Mouse (Mus musculus) inflammation-experienced regulatory T-cells, adult 6 months (primary cell): ENCODE results near the gene Kcnj15. TPM values are rescaled to one million over a fixed set of nuclear protein-coding genes. Genes with fewer than 3 reads are reported as not detected.
A peak's percentile ranks its signal among the peaks of the same experiment; 100 is the strongest.

ENCODE experiments used
- ATAC-seq: one replicate; pipeline ENCODE4 v1.8.0; 2017
- polyA plus RNA-seq, 3 experiments: library from polyadenylated mRNA; unstranded; fragments of 100-300 nt; shearing (Covaris generic); gene quantifications; one replicate each; pipeline ENCODE4 v1.2.1; 2017

Gene Kcnj15
- polyA plus RNA-seq = under 1 TPM; 0.19 to 0.86 (median 0.36) TPM

GRCm38 (mm10) chr16:95257266-95257894 is at the start of gene Kcnj15:
Kcnj15 (plus strand) TSS chr16:95257558.
- no peak for ATAC-seq

- no peak for ATAC-seq
Measured at GRCm38 (mm10) chr16:95208243-95208642, 49.1 kb upstream of the Kcnj15 start.

DNA sequence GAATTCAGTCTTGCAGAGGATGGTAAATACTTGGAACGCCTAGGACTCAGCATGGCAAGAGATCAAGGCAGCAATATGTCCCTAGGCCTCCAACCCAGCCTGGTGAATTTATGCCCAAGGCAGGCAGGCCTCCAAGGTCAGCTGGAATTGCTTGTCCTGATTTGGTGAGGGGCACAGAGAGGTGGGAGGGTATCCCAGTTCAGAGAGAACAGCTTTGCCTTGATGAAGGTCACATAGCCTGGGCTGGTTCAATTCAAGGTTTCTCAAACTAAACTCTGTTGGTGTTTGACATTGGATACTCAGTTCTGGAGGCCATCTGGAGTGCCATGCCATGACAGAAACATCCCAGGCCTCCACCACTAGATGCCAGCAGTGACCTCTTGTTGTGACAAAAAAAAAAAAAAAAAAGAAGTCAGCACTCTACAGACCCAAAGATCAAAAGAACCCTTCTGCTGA is 48.3 kb upstream of the Kcnj15 start:
- ATAC-seq = peak; percentile 35

DNA sequence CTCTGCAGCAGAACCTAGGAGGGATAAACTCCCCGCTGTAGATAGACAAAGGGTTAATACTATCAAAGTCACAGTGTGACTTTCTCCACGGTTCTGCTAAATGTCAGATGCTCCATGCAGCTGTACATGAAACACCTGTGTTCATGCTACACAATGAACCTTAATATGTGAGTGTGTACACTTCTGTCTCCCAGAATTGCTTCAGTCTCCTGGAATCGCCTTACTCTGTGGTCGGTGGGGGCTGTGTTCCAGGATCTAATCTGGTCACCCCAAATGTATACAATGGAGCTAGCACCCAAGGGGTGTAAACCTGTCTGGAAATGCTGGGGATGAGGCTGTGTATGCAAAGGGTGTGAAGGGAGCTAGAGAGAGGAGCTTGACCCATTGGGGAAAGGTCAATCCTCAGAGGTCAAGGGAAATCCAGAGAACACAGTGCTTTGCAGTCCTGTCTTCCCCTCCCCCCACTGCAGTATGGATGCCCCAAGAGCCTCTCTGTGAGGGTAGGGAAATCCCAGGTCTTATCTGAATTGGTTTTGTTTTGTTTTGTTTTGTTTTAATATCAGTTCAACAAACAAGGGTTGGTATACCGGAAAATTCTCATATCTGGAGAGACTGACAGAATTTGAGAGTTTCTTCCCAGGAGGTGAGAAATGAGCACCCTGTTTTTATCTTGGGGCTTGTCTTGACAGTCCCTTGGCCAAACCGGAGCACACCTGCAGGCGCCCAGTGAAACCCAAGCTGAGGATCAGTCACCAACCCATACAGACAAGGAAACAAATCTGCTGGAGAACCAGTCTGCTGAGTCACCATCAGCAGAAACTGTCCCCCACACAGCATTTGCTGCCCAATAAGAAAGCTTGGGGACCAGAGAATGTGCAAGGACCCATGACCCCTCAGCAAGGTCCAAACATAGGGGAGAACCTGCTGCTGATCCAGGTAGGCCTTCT is 42.8 kb upstream of the Kcnj15 start:
- ATAC-seq = no peak

GRCm38 (mm10) chr16:95215782-95216181 is 41.6 kb upstream of the Kcnj15 start:
- ATAC-seq = no peak

DNA sequence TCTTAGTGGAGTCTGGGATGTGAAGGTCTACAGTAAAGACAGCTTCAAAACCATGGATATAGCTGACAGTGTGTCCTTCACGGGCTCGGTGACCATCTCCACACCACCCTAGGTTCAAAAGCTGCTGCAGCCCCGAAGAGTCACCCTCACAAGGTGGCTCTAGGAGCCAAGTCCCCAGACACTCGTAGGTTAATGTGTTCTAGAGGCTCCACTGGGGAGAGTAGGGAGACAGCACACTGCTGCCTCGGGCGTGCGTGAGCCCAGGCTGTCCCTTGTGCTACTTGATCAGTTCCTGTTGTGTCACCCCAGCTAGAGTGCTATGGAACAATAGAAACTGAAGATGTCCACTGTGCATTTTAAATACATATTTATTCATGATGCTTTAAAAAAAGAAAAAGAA is 41.0 kb upstream of the Kcnj15 start:
- ATAC-seq = no peak

DNA sequence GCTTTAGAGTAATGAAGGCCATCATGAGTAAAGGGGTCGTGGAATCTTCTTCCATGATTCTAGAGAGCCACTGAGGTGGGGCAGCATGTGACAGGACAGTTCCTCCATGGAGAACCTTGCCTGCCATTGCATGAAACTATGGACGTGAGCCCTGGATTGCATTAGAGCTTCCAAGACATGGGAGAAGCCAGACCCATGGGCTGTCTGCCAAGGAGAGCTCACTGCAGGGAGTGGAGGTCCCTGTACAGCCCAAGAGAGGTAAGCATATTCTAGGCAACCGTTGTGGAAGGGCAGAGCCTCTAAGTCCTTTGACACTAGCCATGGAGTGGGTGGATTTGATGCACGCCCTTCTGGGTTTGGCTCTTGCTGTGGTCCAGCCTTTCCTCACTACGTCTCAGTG is 40.5 kb upstream of the Kcnj15 start:
- ATAC-seq = no peak

GRCm38 (mm10) chr16:95218783-95219182 is 38.6 kb upstream of the Kcnj15 start:
- peak; percentile 41 for ATAC-seq

DNA sequence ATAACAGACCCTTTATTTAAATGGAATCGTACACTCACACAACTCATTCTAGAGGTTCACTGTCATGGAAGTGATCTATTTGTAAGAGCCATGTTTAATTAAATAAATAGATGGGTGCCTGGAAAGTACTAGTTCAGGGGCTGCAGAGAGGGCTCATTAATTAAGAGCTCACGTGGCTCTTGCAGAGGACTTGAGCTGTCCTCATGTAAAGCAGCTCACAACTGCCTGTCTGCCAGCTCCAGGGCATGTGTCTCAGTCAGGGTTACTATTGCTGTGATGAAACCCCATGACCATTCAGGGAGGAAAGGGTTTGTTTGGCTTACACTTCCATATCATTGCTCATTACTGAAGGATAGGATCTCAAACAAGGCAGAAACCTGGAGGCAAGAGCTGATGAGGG is 37.9 kb upstream of the Kcnj15 start:
- no peak for ATAC-seq

DNA sequence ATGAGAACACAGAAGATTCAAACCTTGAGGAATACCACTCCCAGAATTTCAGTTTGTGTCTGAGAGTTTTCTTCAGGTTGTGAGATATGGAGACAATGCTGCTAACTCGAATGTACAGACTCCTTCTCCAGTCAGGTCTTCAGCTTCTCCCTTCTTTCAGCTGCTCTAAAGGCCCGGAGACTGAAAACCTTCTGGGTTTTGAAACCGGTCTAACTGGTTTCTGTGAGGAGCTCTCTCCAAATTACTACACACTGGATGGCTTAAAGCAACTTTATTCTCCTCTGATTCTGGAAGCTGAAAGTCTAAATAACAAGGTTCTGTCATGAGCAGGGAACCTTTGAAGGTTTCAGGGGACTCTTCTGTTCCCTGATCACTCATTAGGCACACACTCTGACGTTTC is 36.3 kb upstream of the Kcnj15 start:
- ATAC-seq = no peak

DNA sequence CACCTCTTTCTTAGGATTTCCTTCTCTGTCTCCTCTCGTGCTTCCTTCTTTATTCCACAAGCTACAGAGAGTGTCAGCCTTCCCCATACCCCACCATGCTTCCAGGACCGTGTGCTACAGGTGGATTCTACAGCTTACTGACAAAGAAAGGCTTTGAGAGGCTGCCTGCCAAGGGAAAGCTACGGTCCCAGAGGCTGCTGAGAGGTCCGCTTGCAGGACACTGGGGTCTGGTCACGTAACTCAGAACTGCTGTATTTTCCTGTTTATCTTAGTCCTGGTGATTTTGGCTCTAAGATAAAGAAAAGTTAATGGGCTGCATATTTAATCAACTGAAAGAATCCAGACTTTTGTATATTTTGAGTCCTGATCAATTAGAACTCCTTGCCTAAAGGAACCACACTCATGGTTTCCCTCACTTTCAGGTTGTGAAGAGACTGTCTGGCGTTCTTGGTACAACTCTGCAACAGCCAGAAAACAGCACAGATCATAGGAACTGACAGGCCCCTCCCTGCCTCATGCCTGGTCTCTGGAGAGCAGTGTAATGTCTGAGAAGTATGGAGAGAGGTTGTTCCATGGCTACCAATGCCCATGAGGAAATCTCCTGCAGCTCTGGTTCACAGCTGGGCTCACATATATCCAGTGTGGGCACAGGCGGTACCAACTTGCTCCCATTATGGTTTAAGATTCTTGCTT is 35.2 kb upstream of the Kcnj15 start:
- no peak for ATAC-seq

DNA sequence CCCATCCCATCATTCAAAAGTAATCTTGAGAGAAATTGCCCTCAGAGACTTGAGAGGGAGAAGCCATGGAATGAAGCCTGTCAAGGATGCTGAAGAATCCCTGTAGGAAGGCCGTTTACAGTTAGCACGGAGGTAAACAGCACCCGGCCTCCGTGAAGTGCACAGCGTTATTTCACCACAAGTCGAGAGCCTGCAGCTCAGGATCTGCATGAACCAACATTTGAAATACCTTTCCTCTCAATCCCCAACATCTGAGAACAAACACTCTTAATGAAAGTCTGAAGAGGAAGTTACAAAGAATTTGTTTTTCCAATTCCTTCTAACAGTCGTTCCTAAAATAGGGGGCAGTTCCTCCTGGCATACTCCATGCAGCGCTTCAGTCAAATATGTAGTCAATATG is 33.9 kb upstream of the Kcnj15 start:
- ATAC-seq = no peak

DNA sequence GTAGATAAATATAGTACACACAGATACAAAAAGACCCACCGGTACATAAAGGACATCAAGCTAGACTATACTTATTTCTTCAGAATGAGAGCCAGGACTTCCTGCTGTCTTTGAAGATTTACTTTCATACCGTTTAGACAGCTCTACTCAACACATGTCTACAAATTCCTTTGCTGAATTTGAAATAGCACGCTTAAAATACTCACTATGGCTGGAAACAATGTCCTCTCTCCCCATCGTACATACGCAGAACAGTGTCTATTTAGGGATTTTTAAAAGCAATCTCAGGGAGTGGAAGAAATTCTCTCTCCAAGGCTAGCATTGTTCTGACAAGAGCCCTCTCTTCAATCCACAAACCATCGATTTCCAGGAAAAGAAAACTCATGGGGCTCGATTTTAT is 32.1 kb upstream of the Kcnj15 start:
- no peak for ATAC-seq

DNA sequence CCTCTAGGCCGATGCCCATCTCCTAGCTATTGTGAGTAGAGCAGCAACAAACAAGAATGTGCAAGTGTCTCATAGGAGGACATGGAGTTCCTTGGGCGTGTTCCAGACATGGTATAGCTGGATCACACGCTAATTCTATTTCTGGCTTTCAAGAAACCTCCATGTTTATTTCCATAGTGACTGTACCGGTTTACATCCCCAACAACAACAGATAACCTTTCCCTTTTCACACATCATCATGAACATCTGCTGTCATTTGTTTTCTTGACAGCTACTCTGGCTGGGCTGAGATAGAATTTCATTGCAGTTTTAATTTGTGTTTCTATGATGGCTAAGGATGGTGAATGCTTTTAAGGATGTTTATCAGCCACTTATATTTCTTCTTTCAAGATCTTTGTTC is 25.6 kb upstream of the Kcnj15 start:
- no peak for ATAC-seq

GRCm38 (mm10) chr16:95234891-95235548 is 22.3 kb upstream of the Kcnj15 start:
- ATAC-seq = no peak

DNA sequence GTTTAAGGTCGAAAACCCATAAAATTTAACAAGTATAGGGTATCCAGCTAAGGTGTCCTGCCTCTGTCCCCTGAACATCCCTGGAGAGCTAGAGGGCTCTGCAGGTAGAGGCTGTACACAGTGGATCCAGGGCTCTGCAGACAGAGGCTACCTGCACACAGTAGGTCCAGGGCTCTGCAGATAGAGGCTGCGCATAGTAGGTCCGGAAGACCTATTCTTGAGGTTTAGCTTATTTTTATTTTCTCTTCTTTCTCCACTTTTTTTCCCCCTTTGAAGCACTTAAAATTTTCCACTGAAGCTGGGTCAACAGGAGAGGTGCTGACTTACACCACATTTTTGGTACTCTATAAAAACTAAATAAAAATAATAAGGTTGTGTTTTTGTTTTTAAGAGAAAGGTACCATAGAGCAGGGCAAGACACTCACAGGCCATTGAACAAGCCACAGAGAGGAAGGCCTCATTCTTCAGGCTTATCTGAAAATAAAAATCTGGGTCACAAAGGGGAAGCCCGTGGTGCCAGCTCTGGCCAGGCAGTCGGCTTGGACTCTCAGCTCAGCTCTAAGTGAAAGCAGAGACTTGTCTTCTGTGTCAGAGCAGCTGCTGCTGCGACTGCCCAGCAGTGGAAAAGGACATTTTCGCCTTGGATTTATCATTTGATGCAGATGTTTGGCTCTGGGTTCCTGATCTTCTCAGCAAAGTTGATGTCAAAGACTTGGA is 18.0 kb upstream of the Kcnj15 start:
- no peak for ATAC-seq

GRCm38 (mm10) chr16:95240688-95241087 is 16.7 kb upstream of the Kcnj15 start:
- ATAC-seq = no peak

DNA sequence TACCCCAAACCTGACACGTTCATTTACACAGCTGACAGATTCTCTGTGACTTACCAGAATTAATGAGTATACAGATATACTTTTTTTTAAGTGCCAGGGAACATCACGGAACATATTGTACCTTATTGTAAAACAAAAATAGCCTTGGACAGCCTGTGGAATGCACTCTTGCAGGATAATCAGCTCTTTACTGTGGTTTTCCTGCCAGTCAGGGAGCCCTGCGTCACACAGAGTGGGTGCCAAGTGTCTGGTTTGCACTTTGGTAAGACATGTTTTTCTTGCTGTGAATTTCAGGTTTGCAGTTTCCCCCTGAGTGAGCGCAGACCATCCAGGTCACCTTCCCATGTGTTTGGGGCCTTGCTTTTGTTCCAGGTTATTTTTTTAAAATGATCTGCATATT is 15.8 kb upstream of the Kcnj15 start:
- ATAC-seq = no peak

DNA sequence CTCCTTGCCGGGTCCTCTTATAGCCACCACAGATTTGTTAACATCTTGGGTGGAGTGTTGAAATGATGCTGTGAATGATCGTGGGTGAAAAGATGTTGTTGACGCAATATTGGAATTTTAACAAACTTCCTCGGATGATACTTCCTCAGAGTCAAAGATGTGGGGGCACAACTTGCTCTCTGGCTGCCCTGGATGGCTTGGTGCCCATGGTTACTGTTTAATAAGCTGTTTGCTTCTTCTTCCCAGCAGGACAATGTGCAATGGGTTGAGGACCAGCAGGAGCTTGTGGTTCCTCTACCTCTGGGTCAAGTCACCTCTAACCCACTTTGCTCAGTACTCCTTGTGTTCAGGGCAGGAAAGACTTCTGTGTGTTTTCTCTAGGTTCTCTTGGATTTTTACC is 15.2 kb upstream of the Kcnj15 start:
- no peak for ATAC-seq

- no peak for ATAC-seq
Measured at GRCm38 (mm10) chr16:95243401-95243800, 14.0 kb upstream of the Kcnj15 start.

- no peak for ATAC-seq
Measured at GRCm38 (mm10) chr16:95244626-95245303, 12.6 kb upstream of the Kcnj15 start.

DNA sequence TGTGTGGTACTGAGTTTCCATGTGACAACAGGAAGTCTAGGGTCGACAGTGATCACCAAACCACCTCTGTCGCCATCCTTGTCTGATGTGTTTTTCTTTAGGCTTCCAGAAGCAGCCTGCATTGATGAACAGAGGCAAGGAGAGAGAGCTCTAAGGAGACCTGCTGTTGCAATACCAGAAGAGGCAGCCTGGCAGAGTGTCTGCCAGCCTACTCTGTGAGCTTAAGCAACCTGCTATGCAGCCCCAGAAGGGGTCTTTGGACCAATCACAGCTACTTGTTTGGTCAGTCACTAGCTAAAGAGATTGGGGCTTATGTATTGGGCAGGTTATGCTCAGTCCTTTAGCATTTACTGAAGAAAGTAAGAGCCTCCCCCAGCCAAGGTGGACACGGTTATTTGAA is 11.9 kb upstream of the Kcnj15 start:
- ATAC-seq = no peak
